Mouse (Mus musculus) CH12F3 (cell line): ENCODE measurements around the gene Rreb1.

Source experiments
- in situ Hi-C: fragments of 300-500 bp; cut with MboI; formaldehyde crosslinking; loops from 2 replicates; pipeline ENCODE4 v1.14.3; 2020; ENCODE audit warnings: low sequenced_read_pairs

The Rreb1 gene

GRCm38 (mm10) chr13:37872142-37872835 lies 94.1 kb downstream of the Rreb1 start:
- in situ Hi-C loops: no loop called here

- in situ Hi-C loops: no loop called here
Measured at GRCm38 (mm10) chr13:37873125-37873891, 95.1 kb downstream of the Rreb1 start.

GRCm38 (mm10) chr13:37875919-37876318 lies 97.7 kb downstream of the Rreb1 start:
- in situ Hi-C loops: no loop called here

- in situ Hi-C loops: no loop called here
Measured at GRCm38 (mm10) chr13:37876366-37876765, 98.2 kb downstream of the Rreb1 start.

GRCm38 (mm10) chr13:37876836-37877235 lies 98.6 kb downstream of the Rreb1 start:
- in situ Hi-C loops: no loop called here

DNA sequence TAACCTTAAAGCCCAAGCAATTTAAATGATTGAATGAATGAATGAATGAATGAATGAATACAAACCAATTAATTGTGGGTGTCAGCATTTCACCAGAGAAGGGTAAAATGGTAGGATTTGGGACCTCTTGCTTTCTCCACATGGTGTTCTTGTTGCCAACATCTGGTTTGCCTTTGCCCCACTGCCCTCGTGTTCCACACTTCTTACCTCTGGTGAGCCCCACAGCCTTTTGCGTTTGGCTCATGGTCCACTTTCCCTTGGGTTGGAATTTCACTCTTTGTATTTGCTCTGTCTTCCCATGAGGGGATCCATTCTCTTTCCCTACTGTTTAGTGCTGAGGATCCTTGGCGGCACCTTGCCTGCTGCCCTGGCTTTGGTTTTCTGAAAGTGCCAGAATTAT lies 99.0 kb downstream of the Rreb1 start:
- in situ Hi-C loops: no loop called here

- in situ Hi-C loops: no loop called here
Measured at GRCm38 (mm10) chr13:37878918-37879331, 100.7 kb downstream of the Rreb1 start.

GRCm38 (mm10) chr13:37879556-37879955 lies 101.4 kb downstream of the Rreb1 start:
- in situ Hi-C loops: no loop called here

DNA sequence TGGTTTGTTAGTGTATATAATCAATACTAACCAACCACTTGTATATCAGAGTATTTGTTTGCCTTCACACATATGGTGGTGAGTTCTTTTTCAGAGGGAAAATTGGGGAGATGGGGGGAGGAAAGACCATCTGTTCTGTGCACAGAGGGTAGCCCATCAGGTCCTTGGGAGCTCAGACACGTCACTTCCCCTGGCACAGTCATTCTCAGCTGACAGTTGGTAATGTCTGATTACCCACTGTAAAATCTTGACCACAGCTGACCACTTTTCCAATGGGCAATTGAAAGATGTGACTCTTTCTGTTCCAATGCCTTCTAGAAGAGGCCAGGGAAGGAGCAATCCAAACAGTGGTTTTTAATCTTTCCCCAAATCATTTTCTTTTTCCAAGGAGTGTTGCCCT lies 101.8 kb downstream of the Rreb1 start:
- in situ Hi-C loops: no loop called here

DNA sequence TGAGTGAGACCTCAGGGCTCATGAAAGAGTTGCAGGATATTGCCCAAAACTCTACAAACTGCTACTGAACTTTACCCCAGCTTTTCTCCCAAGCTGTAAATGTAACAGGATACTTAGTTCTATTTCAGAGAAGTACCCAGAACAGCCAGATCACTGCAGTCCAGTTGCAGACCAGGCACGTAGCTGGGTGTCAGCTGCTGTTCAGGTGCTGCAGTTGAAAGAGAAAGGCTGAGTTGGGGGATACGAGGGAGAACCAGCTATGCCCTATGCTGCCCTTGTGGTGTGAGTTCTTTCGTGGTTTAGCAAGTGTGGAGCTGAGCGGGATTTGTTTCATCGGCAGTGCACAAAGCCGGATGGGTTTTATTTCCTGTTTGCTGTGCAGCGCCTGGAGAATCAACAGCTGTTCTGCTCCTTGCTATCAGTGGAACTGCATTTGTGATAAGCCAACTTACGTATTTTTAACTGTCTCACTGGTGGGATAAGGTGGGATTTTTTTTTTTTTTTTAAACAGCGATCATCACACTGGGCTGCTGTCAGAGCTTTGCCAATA lies 102.5 kb downstream of the Rreb1 start:
- in situ Hi-C loops: no loop called here

DNA sequence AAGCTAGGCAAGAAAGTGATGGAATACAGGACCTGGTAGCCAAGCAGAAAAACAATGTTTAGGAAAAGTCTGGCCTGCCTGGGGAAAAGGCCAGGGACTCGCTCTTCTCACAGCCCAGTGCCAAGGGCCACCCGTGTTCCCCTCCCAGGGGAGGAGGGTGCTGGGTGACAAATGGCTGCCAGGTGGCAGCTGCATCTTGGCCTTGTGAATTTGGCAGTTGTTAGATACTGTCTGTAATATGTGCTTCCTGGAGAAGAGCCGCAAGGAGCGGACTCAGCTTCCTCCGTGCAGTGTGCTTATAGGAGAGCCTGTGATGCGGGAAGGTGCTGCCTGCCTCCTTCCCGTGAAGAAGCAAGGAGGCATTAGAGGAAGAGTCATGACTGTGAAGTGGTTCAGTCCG lies 104.3 kb downstream of the Rreb1 start:
- in situ Hi-C loops: no loop called here

- in situ Hi-C loops: no loop called here
Measured at GRCm38 (mm10) chr13:37883008-37883407, 104.8 kb downstream of the Rreb1 start.

DNA sequence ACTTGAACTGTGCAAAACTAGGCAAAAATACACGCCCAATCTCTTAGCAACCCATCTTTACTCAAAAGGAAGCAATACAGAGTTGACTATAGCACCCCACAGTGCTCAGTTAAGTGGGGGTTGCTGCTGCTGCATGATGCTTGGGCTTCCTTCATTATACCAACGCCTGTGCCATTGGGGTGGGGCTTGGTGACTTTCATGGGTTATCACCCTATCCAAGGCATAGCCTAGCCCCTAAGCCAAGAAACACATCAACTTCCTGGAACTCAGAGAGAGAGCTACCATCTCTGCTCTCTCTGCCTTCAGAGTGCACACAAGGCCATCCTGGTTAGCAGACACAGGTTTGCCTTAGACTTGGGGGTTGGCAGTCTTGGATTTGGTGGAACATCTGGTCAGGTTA lies 107.2 kb downstream of the Rreb1 start:
- in situ Hi-C loops: no loop called here

- in situ Hi-C loops: no loop called here
Measured at GRCm38 (mm10) chr13:37886024-37886423, 107.8 kb downstream of the Rreb1 start.

DNA sequence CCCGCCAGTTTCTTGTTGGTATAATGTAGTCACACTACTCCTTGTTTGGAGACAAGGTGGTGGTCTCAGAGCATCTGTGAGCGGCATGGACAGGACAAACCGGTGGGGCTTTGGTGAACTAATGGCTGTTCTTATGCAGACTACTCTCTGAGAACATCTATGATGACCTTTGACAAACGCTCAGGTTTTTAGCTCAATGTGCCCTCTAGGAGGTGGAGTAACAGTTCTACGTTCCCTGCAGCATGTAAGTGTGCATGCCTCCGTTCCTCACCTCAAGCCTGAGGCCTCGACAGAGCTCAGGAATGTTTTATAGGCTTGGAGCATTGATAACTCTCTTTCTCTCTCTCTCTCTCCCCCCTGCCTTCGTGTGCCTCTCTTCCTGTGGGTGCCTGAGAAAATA lies 116.6 kb downstream of the Rreb1 start:
- in situ Hi-C loops: no loop called here

DNA sequence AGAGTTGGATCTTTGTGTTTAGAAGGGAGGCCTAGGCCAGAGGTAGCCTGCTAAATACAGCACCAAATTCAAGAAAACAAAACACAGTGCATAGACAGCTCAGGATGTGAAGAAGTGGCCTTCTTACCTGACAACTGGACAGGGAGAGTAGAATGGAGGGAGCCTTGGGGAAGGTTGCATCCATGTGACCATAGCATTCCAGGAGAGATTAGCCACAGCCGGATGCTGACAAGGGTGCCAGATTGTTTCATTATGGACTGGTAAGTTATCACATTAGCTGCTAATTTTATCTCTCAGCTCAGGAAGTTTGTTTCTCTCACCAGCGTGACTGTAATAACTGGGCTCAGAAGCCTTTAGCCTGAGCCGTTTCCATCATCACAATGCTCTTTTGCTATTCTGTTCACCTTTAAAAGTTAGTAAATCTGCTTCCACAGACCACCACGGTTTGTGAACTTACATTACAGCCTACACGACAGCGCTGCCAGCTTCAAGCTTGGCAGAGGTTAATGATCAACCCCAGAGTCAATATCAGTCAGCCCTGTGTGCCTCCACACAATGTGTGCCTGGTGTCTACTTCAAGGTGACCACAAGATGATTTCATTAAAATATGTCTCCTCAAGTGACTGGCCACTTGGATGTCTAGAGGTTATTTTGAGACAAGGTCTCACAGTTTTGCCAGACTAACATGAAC lies 117.5 kb downstream of the Rreb1 start:
- in situ Hi-C loops: no loop called here

DNA sequence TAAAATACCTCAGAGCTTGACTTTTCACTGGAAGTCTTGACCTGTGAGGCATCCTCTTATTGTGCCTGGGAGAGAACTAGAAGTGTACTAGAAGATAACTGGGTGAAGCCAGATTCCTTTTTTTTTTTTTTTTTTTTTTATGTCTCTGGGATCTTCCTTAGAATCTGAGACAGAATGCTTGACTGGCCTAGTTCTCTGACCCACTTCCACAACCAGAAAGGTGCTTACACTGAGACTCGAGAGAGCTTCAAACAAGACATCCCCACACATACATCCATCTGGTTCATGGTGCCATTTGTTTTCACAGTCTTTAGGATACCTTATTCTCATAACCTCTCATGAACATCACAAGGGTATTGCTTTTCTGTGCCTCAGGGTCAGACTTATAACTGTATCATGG lies 118.2 kb downstream of the Rreb1 start:
- in situ Hi-C loops: no loop called here

DNA sequence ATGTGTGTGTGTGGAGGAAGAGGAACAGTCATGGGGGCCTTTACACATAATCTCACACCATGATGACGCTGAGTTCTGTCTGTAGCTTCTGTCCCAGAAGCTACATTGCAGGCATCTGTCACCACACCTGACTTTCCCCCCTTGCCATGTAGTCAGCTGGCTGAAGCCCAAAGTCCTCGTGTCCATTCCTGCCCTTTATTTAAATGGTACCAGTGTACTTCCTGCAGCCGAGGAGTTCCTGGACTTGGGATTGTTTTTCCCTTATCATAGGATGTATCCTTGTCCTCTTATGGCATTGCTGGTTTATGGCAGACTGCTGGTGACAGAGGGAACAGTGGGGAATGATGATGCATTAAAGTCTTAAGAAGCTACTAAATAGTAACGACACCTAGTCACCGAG lies 120.6 kb downstream of the Rreb1 start:
- in situ Hi-C loops: no loop called here

DNA sequence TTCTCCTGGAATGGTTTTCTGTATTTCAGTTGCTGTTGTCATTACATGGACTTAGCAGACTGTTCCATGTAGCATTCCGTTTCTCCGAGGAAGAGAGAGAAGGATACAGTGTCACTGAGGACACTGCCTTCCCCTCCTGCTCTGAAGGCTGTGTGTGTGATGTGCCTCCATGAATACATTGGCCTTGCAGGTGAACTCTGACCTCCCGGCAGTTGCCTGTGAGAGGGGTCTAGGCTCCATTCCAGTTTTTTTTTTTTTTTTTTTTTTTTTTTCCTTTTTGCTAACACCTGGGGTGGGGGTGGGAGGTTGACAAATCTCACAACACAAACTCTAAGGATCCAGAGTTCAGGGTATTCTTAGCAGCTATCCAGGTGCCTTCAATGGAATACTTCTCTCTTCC lies 124.8 kb downstream of the Rreb1 start:
- in situ Hi-C loops: no loop called here

GRCm38 (mm10) chr13:37903476-37903875 lies 125.3 kb downstream of the Rreb1 start:
- in situ Hi-C loops: no loop called here

GRCm38 (mm10) chr13:37904436-37904835 lies 126.2 kb downstream of the Rreb1 start:
- in situ Hi-C loops: no loop called here

GRCm38 (mm10) chr13:37908061-37908460 lies 129.9 kb downstream of the Rreb1 start:
- in situ Hi-C loops: no loop called here
